Mouse (Mus musculus) bone marrow macrophage, adult 2 months (primary cell): Measurements from ENCODE around the gene Eci2.

ENCODE experiments used
- CTCF ChIP-seq: IDR thresholded peaks from 2 replicates; pipeline ENCODE4 v1.5.1; 2012; ENCODE audit warnings: low read depth, mild to moderate bottlenecking, low read length, moderate library complexity
- POLR2A ChIP-seq: IDR thresholded peaks from 2 replicates; pipeline ENCODE4 v1.6.1; 2012; ENCODE audit warnings: mild to moderate bottlenecking, low read depth, low read length, borderline replicate concordance

DNA sequence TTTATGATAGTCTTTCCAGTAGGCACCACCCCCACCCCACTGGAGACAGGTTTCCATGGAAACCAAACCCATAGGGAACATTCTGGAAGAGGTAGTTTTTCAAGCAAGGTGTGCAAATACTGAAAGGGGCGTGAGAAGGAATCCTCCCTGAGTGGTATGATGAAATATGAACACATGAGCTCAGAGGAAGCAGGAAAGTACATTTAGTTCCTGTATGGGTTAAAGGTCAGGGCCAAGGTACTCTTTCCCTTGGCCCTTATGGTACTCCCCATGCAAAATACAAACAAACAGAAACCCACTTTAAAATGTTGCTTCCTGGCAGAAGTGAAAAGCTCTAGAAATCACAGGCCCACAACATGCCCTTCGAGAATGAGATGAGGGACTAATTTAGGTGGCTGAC, 39.1 kb upstream of the Eci2 start:
- TF ChIP-seq CTCF (no peak), POLR2A (no peak)
